Mouse (Mus musculus) megakaryocyte, embryonic 14.5 days (primary cell): Measurements from ENCODE around the gene Haao.

ENCODE experiments used
- FLI1 ChIP-seq: IDR thresholded peaks from 2 replicates; pipeline ENCODE4 v1.6.1; 2012; ENCODE audit warnings: low read length, inconsistent platforms, mixed read lengths
- GATA1 ChIP-seq: IDR thresholded peaks from 3 replicates; pipeline ENCODE4 v1.6.1; 2012; ENCODE audit warnings: mixed read lengths, low read length, inconsistent platforms, borderline replicate concordance

GRCm38 (mm10) chr17:83886395-83886794, 38.6 kb upstream of the Haao start:
- TF ChIP-seq FLI1 (no peak), GATA1 (no peak)
